Mouse (Mus musculus): ENCODE data around the gene Arsb. TPM values are rescaled to one million over a fixed set of nuclear protein-coding genes. Genes with fewer than 3 reads are reported as not detected.

Arsb gene
- polyA plus RNA-seq, 1 experiment from 2014 or later = 28.0 TPM

DNA sequence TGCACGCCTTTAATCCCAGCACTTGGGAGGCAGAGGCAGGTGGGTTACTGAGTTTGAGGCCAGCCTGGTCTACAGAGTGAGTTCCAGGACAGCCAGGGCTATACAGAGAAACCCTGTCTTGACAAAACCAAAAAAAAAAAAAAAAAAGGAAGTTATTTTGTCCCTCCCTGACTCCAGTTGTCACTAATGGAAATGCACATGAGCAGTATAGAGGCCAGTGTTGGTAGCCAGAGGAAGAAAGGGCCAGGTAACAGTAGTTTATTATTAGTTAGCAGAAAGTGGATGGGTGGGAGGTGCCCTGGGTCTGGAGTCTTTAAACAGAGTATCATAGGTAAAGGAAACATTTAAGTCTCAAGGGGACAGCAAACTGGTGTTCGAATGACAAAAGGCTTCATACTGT, 44.7 kb downstream of the Arsb start:
- Histone ChIP-seq H3K4me3 (ENCODE audit: inconsistent target) (no peak overlapping the region), H3K27ac (no peak overlapping the region), H3K36me3 (ENCODE audit: inconsistent target) (no peaks in the 10 kb centered on the region), H3K79me2 (ENCODE audit: inconsistent target) (no peaks in the 10 kb centered on the region)
- 94% methylated on average over 2 of the region's 2 CpGs for WGBS (ENCODE audit: missing documents)

- 97% methylated on average over 9 of the region's 9 CpGs for WGBS (ENCODE audit: missing documents)
- H3K79me2 ChIP-seq (ENCODE audit: inconsistent target) = no peaks in the 10 kb centered on the region
- no peak overlapping the region for H3K4me3 ChIP-seq (ENCODE audit: inconsistent target)
- H3K27ac ChIP-seq = no peak overlapping the region
- H3K36me3 ChIP-seq (ENCODE audit: inconsistent target) = no peaks in the 10 kb centered on the region
Observed at GRCm38 (mm10) chr13:93816688-93817331, 45.4 kb downstream of the Arsb start.

DNA sequence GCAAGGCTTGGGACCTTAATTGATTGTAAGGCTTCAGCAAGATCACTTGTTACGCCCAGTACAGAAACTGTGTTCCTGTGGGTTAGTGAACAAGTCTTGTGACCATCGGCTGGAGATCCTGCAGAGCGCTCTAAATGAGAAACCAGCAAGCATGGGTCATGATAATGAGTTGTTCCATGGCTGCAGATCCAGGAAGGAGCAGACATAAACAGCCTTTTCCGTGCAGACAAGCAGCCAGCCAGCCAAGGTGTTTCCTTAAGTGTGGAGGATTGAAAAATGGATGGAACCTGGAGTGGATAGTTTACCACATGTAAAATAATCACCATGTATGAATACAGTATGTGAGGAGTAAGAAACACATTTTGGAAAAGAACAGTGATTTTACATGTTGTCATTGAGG, 48.7 kb downstream of the Arsb start:
- Histone ChIP-seq H3K79me2 (ENCODE audit: inconsistent target) (no peaks in the 10 kb centered on the region), H3K4me3 (ENCODE audit: inconsistent target) (no peak overlapping the region), H3K27ac (no peak overlapping the region), H3K36me3 (ENCODE audit: inconsistent target) (no peaks in the 10 kb centered on the region)
- WGBS (ENCODE audit: missing documents) = 98% methylated on average over 4 of the region's 4 CpGs

- H3K4me3 ChIP-seq (ENCODE audit: inconsistent target) = no peak overlapping the region
- H3K79me2 ChIP-seq (ENCODE audit: inconsistent target) = no peaks in the 10 kb centered on the region
- no peak overlapping the region for H3K27ac ChIP-seq
- H3K36me3 ChIP-seq (ENCODE audit: inconsistent target) = no peaks in the 10 kb centered on the region
- WGBS (ENCODE audit: missing documents) = 80% methylated on average over 6 of the region's 6 CpGs
Observed at GRCm38 (mm10) chr13:93822001-93822400, 50.6 kb downstream of the Arsb start.

- no peaks in the 10 kb centered on the region for H3K79me2 ChIP-seq (ENCODE audit: inconsistent target)
- H3K4me3 ChIP-seq (ENCODE audit: inconsistent target) = no peak overlapping the region
- no peak overlapping the region for H3K27ac ChIP-seq
- H3K36me3 ChIP-seq (ENCODE audit: inconsistent target) = no peaks in the 10 kb centered on the region
- WGBS (ENCODE audit: missing documents) = 93% methylated on average over 7 of the region's 7 CpGs
Observed at GRCm38 (mm10) chr13:93825792-93826558, 54.5 kb downstream of the Arsb start.

GRCm38 (mm10) chr13:93827745-93828144, 56.3 kb downstream of the Arsb start:
- H3K4me3 ChIP-seq (ENCODE audit: inconsistent target) = no peak overlapping the region

DNA sequence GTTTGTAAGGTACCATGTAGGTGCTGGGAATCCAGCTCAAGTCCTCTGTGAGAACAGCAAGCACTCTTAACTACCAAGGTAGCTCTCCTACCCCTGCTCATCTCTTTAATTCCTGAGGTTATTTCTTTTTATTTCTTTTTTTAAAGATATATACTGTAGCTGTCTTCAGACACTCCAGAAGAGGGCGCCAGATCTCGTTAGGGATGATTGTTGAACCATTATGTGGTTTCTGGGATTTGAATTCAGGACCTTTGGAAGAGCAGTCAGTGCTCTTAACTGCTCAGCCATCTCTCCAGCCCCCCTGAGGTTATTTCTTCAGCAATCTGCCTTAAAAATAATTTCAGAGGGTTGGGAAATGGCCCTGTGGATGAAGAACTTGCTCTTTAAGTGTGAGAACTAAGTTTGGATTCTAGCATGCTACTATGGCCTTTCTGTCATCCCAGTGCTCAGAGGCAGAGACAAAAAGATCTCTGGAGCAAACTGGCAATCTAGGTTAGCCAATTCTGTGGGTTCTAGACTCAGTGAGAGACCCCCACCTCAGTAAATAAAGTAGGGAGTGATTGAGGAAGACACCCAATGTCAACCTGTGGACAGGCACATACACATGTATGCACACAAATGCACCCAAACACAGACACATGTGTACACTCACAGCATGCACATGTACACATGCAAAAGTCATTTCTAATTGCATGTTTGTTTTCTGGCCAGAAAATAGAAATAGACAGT, 58.3 kb downstream of the Arsb start:
- H3K79me2 ChIP-seq (ENCODE audit: inconsistent target) = no peaks in the 10 kb centered on the region
- WGBS (ENCODE audit: missing documents) = 58% methylated on average over 2 of the region's 2 CpGs
- no peak overlapping the region for H3K27ac ChIP-seq
- no peak overlapping the region for H3K4me3 ChIP-seq (ENCODE audit: inconsistent target)
- H3K36me3 ChIP-seq (ENCODE audit: inconsistent target) = no peaks in the 10 kb centered on the region

More at GRCm38 (mm10) chr13:93827745-93828144, 56.3 kb downstream of the Arsb start:
- H3K36me3 ChIP-seq (ENCODE audit: inconsistent target) = no peaks in the 10 kb centered on the region
- no peaks in the 10 kb centered on the region for H3K79me2 ChIP-seq (ENCODE audit: inconsistent target)
- H3K27ac ChIP-seq = no peak overlapping the region
- 100% methylated on average over 1 of the region's 2 CpGs for WGBS (ENCODE audit: missing documents)

DNA sequence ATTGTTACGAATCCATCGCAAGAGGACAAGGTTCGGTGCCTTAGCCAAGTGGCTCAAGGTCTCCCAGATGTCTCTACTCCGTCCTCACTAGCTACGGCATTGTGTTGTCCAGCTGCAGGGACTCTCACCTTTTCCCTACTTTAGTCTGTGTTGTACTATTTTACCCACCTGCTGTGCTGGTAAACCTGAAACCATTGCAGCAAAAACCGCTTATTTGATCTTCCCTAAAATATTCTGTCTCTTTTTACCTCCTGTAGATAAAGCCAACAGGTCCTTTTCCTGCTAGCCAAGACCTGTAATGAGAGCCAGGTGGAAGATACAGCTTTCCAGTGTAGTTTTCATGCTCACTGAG, 58.8 kb downstream of the Arsb start:
- H3K36me3 ChIP-seq (ENCODE audit: inconsistent target) = no peaks in the 10 kb centered on the region
- WGBS (ENCODE audit: missing documents) = 95% methylated on average over 6 of the region's 6 CpGs
- H3K27ac ChIP-seq = no peak overlapping the region
- H3K79me2 ChIP-seq (ENCODE audit: inconsistent target) = no peaks in the 10 kb centered on the region
- no peak overlapping the region for H3K4me3 ChIP-seq (ENCODE audit: inconsistent target)

DNA sequence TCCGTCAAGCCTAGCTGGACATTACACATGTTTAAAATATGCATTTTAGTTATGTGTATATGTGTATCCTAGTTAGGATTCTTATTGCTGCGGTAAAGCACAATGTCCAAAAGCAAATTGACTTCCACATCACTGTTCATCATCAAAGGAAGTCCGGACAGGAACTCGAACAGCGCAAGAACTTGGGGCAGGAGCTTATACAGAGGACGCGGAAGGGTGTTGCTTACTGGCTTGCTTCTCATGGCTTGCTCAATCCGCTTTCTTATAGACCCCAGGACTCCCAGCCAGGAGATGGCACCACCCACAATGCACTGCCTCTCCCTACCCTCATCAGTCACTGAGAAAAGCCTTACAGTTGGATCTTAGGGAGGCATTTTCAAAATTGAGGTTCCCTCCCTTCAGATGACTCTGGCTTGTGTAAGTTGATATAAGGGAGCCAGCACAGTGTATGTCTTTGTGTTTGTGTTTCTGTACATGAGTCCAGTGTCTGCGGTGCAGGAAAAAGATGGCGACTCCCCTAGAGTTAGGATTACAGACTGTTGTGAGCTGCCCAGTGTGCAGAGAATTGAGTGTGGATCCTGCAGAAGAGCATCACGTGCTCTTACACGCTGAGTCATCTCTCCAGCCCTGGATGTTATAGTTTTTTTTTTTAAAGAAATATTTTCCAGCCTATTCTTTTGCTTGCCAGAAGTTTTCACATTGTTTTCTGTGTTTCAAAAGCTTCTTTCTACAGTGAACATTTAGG, 66.2 kb downstream of the Arsb start:
- Histone ChIP-seq H3K36me3 (ENCODE audit: inconsistent target) (no peaks in the 10 kb centered on the region), H3K4me3 (ENCODE audit: inconsistent target) (no peak overlapping the region), H3K79me2 (ENCODE audit: inconsistent target) (no peaks in the 10 kb centered on the region), H3K27ac (no peak overlapping the region)
- WGBS (ENCODE audit: missing documents) = 95% methylated on average over 12 of the region's 12 CpGs

DNA sequence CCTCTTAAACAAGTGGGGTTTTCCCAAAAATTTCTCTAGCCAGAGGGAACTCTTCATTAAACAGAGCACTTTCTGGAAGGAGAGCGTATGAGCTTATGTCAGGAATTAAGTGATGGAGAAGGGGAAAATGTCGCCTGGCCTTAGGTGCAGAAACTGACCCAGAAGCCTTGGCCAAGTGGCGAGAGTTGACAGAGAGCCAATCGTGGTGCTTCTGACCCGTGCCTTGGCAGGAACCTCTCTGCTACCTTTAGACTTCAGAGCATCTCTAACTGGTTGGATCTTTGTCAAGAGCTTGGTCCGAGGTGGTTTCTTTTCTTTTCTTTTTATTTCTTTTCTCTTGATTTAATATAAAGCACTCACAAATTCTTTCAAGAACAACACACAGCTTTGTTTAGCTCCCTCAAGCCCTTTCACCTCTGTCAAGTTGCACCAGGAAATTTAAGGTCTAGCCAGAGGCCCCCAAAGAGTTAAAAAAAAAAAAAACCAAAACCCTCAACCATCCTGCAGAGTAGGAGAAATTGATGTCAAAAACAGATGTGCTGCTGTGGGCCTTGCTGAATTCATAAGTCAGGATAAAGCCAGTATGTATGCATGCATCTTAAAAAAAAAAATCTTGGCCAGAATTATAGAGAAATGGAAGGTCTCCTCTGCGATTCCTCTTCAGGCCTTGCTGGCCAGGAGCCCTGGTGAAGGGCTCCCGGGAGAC, 67.2 kb downstream of the Arsb start:
- WGBS (ENCODE audit: missing documents) = 96% methylated on average over 8 of the region's 8 CpGs
- Histone ChIP-seq H3K27ac (no peak overlapping the region), H3K4me3 (ENCODE audit: inconsistent target) (no peak overlapping the region)

DNA sequence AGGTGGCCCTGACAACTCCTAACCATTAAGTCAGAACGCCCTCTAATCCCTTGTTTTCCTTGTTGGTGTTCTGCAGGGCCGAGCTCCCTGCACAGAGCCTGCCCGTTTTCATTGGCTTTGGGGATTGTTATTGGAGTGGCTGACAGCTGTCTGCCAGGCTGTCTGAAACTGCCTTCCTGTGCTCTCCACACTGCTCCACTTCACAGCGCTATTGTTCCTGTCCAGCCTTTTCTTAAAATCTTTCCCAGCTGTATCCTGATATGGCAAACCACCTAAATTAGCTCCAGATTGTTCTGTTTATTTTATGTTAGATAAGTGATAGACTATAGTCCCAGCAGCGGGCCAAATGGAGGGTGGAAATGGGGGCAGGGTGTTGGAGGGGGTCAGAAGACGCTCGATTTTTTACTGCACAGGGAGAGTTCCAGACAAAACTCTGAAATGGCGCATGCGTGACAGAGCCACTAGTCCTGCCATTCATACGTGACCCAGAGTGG, 67.8 kb downstream of the Arsb start:
- WGBS (ENCODE audit: missing documents) = 94% methylated on average over 10 of the region's 10 CpGs
- Histone ChIP-seq H3K79me2 (ENCODE audit: inconsistent target) (no peaks in the 10 kb centered on the region), H3K27ac (no peak overlapping the region), H3K36me3 (ENCODE audit: inconsistent target) (no peaks in the 10 kb centered on the region), H3K4me3 (ENCODE audit: inconsistent target) (no peak overlapping the region)

More for the DNA sequence above, 67.2 kb downstream of the Arsb start:
- Histone ChIP-seq H3K36me3 (ENCODE audit: inconsistent target) (no peaks in the 10 kb centered on the region), H3K79me2 (ENCODE audit: inconsistent target) (no peaks in the 10 kb centered on the region)

GRCm38 (mm10) chr13:93839721-93840120, 68.3 kb downstream of the Arsb start:
- Histone ChIP-seq H3K4me3 (ENCODE audit: inconsistent target) (no peak overlapping the region), H3K27ac (no peak overlapping the region), H3K36me3 (ENCODE audit: inconsistent target) (no peaks in the 10 kb centered on the region), H3K79me2 (ENCODE audit: inconsistent target) (no peaks in the 10 kb centered on the region)
- 89% methylated on average over 2 of the region's 2 CpGs for WGBS (ENCODE audit: missing documents)

- Histone ChIP-seq H3K79me2 (ENCODE audit: inconsistent target) (no peaks in the 10 kb centered on the region), H3K36me3 (ENCODE audit: inconsistent target) (no peaks in the 10 kb centered on the region), H3K27ac (no peak overlapping the region), H3K4me3 (ENCODE audit: inconsistent target) (no peak overlapping the region)
- WGBS (ENCODE audit: missing documents) = 100% methylated on average over 2 of the region's 2 CpGs
Observed at GRCm38 (mm10) chr13:93840146-93840545, 68.7 kb downstream of the Arsb start.

Measured in macrophage (primary cell).